Mouse (Mus musculus): Measurements from ENCODE around the gene Ppfia1. TPM values are rescaled to one million over a fixed set of nuclear protein-coding genes. Genes with fewer than 3 reads are reported as not detected.
A peak's percentile ranks its signal among the peaks of the same experiment; 100 is the strongest.

Ppfia1 gene
- total and polyA plus RNA-seq, 2 experiments from 2014 or later = 18.6 to 43.5 TPM

DNA sequence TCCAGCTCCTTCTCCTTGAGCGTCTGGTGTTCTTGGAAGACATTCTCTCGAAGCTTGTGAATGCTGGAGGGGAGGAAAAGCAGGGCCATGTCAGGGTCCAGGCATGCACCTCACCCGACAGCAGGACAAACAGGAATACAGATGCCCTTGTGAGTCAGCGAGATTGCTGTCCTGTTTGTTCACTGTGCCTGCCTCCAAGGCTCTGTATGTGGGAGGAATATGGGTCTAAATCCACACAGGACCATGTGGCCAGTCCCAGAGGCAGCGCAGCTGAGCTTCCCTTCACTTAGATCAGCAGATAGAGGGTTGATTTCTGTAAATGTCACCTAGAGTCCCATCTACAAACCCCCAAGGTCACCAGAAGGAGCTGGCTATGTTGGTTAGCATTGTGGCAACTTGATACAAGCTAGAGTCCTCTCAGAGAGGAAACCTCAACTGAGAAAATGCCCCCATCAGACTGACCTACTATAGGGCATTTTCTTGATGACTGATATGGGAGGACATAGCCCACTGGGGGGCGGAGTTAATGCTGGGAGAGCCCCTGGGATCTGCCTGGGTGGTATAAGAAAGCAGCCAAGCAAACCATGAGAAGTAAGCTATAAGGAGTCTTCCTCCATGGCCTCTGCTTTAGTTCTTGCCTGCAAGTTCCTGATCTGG, 92.2 kb downstream of the Ppfia1 start:
- TF ChIP-seq EP300 (IDR thresholded peaks at IDR 0.05; ENCODE audit: low read depth) = no peak
- no peak for TF ChIP-seq CTCF (IDR thresholded peaks at IDR 0.05; ENCODE audit: low read depth)
- Histone ChIP-seq H3K4me2 (ENCODE audit: low read depth, low read length) (no peak overlapping the region), H3K36me3 (replicated peaks; ENCODE audit: control insufficient read depth, insufficient read depth, low read length) (peaks cover 92% of the 10 kb centered on the region), H3K4me3 (ENCODE audit: low read depth, low read length) (no peak overlapping the region), H3K9ac (replicated peaks; ENCODE audit: low read depth, low read length) (no peak overlapping the region), H3K27ac (ENCODE audit: low read depth) (no peak overlapping the region), H3K9me3 (replicated peaks; ENCODE audit: control insufficient read depth, low read length) (no peaks in the 10 kb centered on the region), H3K27me3 (ENCODE audit: control insufficient read depth, insufficient read depth, low read length) (no peaks in the 10 kb centered on the region), H3K4me1 (ENCODE audit: control insufficient read depth, insufficient read depth) (no peaks in the 10 kb centered on the region)
- 84% methylated on average over 6 of the region's 6 CpGs for WGBS
- no peak for DNase-seq (ENCODE audit: low spot score)
- ATAC-seq (ENCODE audit: insufficient read depth, low read depth) = no peak

- no peak for ATAC-seq (ENCODE audit: insufficient read depth, low read depth)
- no peaks in the 10 kb centered on the region for H3K27me3 ChIP-seq (ENCODE audit: control insufficient read depth, insufficient read depth, low read length)
- H3K4me2 ChIP-seq (ENCODE audit: low read depth, low read length) = no peak overlapping the region
- H3K4me1 ChIP-seq (ENCODE audit: control insufficient read depth, insufficient read depth) = no peaks in the 10 kb centered on the region
- H3K4me3 ChIP-seq (ENCODE audit: low read depth, low read length) = no peak overlapping the region
- DNase-seq (ENCODE audit: low spot score) = no peak
- no peak for TF ChIP-seq CTCF (IDR thresholded peaks at IDR 0.05; ENCODE audit: low read depth)
- no peak for TF ChIP-seq EP300 (IDR thresholded peaks at IDR 0.05; ENCODE audit: low read depth)
- H3K9ac ChIP-seq (replicated peaks; ENCODE audit: low read depth, low read length) = no peak overlapping the region
- no peak overlapping the region for H3K27ac ChIP-seq (ENCODE audit: low read depth)
- 82% methylated on average over 1 of the region's 1 CpGs for WGBS
- peaks cover 98% of the 10 kb centered on the region for H3K36me3 ChIP-seq (replicated peaks; ENCODE audit: control insufficient read depth, insufficient read depth, low read length)
- no peaks in the 10 kb centered on the region for H3K9me3 ChIP-seq (replicated peaks; ENCODE audit: control insufficient read depth, low read length)
Measured at GRCm38 (mm10) chr7:144458881-144459280, 94.6 kb downstream of the Ppfia1 start.

DNA sequence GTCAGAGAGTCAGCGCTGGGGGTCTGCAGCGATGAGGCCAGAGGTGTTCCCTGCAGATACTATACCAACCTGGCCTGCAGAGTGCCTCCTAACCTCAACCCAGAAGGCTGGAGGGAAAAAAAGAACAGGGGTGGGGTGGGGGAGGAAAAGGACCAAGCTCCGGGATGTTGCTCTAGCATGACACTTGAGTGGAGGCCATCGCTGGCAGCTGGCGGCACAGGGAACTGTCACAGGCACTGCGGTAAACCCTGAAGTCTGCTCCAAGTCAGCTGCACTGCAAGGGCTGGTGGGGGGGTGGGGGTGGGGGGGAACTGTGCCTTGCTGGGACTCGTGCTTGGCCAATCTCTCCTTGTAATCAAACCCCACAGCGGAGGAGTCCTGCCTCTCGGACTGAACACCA, 102.9 kb downstream of the Ppfia1 start:
- DNase-seq (ENCODE audit: low spot score) (no peak), ATAC-seq (ENCODE audit: insufficient read depth, low read depth) (no peak)
- H3K27me3 ChIP-seq (ENCODE audit: control insufficient read depth, insufficient read depth, low read length) = no peaks in the 10 kb centered on the region
- H3K4me3 ChIP-seq (ENCODE audit: low read depth, low read length) = no peak overlapping the region
- peaks cover 9% of the 10 kb centered on the region for H3K4me1 ChIP-seq (ENCODE audit: control insufficient read depth, insufficient read depth)
- no peak overlapping the region for H3K9ac ChIP-seq (replicated peaks; ENCODE audit: low read depth, low read length)
- H3K4me2 ChIP-seq (ENCODE audit: low read depth, low read length) = no peak overlapping the region
- H3K36me3 ChIP-seq (replicated peaks; ENCODE audit: control insufficient read depth, insufficient read depth, low read length) = peaks cover 98% of the 10 kb centered on the region
- TF ChIP-seq EP300 (IDR thresholded peaks at IDR 0.05; ENCODE audit: low read depth) (no peak), CTCF (IDR thresholded peaks at IDR 0.05; ENCODE audit: low read depth) (no peak)
- H3K27ac ChIP-seq (ENCODE audit: low read depth) = no peak overlapping the region
- WGBS = 71% methylated on average over 9 of the region's 9 CpGs
- no peaks in the 10 kb centered on the region for H3K9me3 ChIP-seq (replicated peaks; ENCODE audit: control insufficient read depth, low read length)

DNA sequence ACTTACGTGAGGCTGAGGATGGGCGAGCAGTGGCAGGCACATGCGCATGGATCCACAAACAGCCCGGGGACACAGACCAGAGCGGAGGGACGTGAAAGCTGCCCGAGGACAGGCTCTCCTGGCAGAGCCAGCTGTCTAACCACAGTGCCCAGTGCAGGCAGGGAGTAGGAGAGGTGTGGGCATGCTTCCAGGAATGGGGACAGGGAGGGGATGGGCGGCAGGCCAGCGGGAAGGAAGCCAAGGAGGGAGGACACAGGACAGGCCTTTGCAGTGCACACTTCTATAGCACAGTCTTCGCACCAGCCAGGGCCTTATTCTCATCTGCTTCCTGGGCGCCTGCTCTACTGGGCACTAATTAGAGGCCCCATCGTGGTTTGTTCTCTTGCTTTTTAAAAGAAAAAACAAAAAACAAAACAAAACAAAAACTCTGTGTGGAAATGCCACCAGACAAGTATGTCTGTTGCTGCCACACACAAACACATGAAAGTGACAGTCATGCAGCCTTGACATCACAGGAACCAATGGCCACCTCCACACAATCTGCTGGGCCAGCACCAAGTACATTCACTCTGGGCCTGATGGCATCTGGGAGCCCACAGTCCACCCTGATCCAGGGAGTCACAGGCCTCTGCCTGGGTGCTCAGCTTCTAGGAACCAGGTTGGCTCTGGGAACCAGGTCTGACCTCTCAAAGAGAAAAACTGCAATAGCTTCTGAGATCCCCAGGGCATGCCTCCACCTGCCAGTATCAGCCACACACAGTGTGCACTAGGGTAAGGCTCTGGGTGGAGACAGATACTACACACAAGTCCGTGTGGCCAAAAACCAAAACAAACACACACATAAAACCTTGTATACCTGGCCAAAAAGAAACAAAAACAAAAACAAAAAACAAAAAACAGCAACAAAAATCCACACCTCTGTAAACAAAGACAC, 103.6 kb downstream of the Ppfia1 start:
- peak; percentile 94 for ATAC-seq (ENCODE audit: insufficient read depth, low read depth)
- no peak overlapping the region for H3K4me3 ChIP-seq (ENCODE audit: low read depth, low read length)
- H3K27ac ChIP-seq (ENCODE audit: low read depth) = 0 out of 2 replicates have a peak overlapping the region, but pooled peaks have one; percentile 19
- TF ChIP-seq EP300 (IDR thresholded peaks at IDR 0.05; ENCODE audit: low read depth) (0 out of 2 replicates have a peak, but pooled peaks have one; percentile 3), CTCF (IDR thresholded peaks at IDR 0.05; ENCODE audit: low read depth) (no peak)
- peaks cover 98% of the 10 kb centered on the region for H3K36me3 ChIP-seq (replicated peaks; ENCODE audit: control insufficient read depth, insufficient read depth, low read length)
- no peak overlapping the region for H3K4me2 ChIP-seq (ENCODE audit: low read depth, low read length)
- H3K27me3 ChIP-seq (ENCODE audit: control insufficient read depth, insufficient read depth, low read length) = no peaks in the 10 kb centered on the region
- WGBS = 46% methylated on average over 13 of the region's 13 CpGs
- peaks cover 9% of the 10 kb centered on the region for H3K4me1 ChIP-seq (ENCODE audit: control insufficient read depth, insufficient read depth)
- peak; percentile 90 for DNase-seq (ENCODE audit: low spot score)
- no peak overlapping the region for H3K9ac ChIP-seq (replicated peaks; ENCODE audit: low read depth, low read length)
- H3K9me3 ChIP-seq (replicated peaks; ENCODE audit: control insufficient read depth, low read length) = no peaks in the 10 kb centered on the region

GRCm38 (mm10) chr7:144448186-144448585, 105.3 kb downstream of the Ppfia1 start:
- no peaks in the 10 kb centered on the region for H3K27me3 ChIP-seq (ENCODE audit: control insufficient read depth, insufficient read depth, low read length)
- peaks cover 9% of the 10 kb centered on the region for H3K4me1 ChIP-seq (ENCODE audit: control insufficient read depth, insufficient read depth)
- WGBS = 78% methylated on average over 1 of the region's 1 CpGs
- no peak overlapping the region for H3K27ac ChIP-seq (ENCODE audit: low read depth)
- no peak for DNase-seq (ENCODE audit: low spot score)
- H3K4me3 ChIP-seq (ENCODE audit: low read depth, low read length) = no peak overlapping the region
- no peak overlapping the region for H3K9ac ChIP-seq (replicated peaks; ENCODE audit: low read depth, low read length)
- no peak for ATAC-seq (ENCODE audit: insufficient read depth, low read depth)
- TF ChIP-seq CTCF (IDR thresholded peaks at IDR 0.05; ENCODE audit: low read depth) (no peak), EP300 (IDR thresholded peaks at IDR 0.05; ENCODE audit: low read depth) (no peak)
- no peak overlapping the region for H3K4me2 ChIP-seq (ENCODE audit: low read depth, low read length)
- H3K9me3 ChIP-seq (replicated peaks; ENCODE audit: control insufficient read depth, low read length) = no peaks in the 10 kb centered on the region
- H3K36me3 ChIP-seq (replicated peaks; ENCODE audit: control insufficient read depth, insufficient read depth, low read length) = peaks cover 95% of the 10 kb centered on the region

Measured in heart, postnatal 0 days (tissue).